Mouse (Mus musculus): ENCODE measurements at regions not wholly inside any gene's neighbourhood (a gene's known extent, or its start where the extent isn't known, plus 50 kb on each side); places are given as distances from the start of the nearest gene placed in this dataset.

GRCm38 (mm10) chr1:14672393-14672999 is 1420.6 kb downstream of the 4930444P10Rik start:
- no peak for TF ChIP-seq CTCF (IDR thresholded peaks at IDR 0.05; ENCODE audit: low read depth)
- TF ChIP-seq EP300 (optimal IDR thresholded peaks at IDR 0.05) = no peak

Measured in stomach, postnatal 0 days (tissue).